Mouse (Mus musculus) midbrain, embryonic 14.5 days (tissue): ENCODE data around the gene Ip6k1. TPM values are rescaled to one million over a fixed set of nuclear protein-coding genes. Genes with fewer than 3 reads are reported as not detected.

Experiments
- ATAC-seq: fragments of 200-750 bp; cut with Nextera tagmentation; 2 replicates; pipeline ENCODE4 v1.8.0; 2017; ENCODE audit warnings: moderate number of reproducible peaks, moderate library complexity; ENCODE audit not compliant: low FRiP score, low TSS enrichment
- DNase-seq: peaks from one replicate; pipeline ENCODE4 v3.0.0-alpha.2; 2015
- H3K27ac ChIP-seq: fragments of 300-500 bp; sonication (generic); replicated peaks from 2 replicates; pipeline ENCODE4 v1.5.1; 2014; ENCODE audit warnings: mild to moderate bottlenecking, low read depth, low read length, moderate library complexity
- H3K27me3 ChIP-seq: fragments of 300-500 bp; sonication (generic); 2 replicates; pipeline ENCODE4 v1.6.1; 2014; ENCODE audit warnings: low read length, control low read depth, mixed read lengths; ENCODE audit not compliant: control insufficient read depth, insufficient read depth
- H3K36me3 ChIP-seq: fragments of 300-500 bp; sonication (generic); 2 replicates; pipeline ENCODE4 v1.6.1; 2014; ENCODE audit warnings: low read length, control low read depth; ENCODE audit not compliant: control insufficient read depth, insufficient read depth
- H3K4me1 ChIP-seq: fragments of 300-500 bp; sonication (generic); 2 replicates; pipeline ENCODE4 v1.6.1; 2014; ENCODE audit warnings: mild to moderate bottlenecking, antibody characterized with exemption, low read length, control low read depth; ENCODE audit not compliant: control insufficient read depth, insufficient read depth
- H3K4me2 ChIP-seq: fragments of 300-500 bp; sonication (generic); 2 replicates; pipeline ENCODE4 v1.6.1; 2014; ENCODE audit warnings: mild to moderate bottlenecking, low read length, moderate library complexity
- H3K4me3 ChIP-seq: fragments of 300-500 bp; sonication (generic); replicated peaks from 2 replicates; pipeline ENCODE4 v1.5.1; 2014; ENCODE audit warnings: low read depth, low read length
- H3K9ac ChIP-seq: fragments of 300-500 bp; sonication (generic); replicated peaks from 2 replicates; pipeline ENCODE4 v1.6.1; 2014; ENCODE audit warnings: mild to moderate bottlenecking, low read length, moderate library complexity
- H3K9me3 ChIP-seq: fragments of 300-500 bp; sonication (generic); 2 replicates; pipeline ENCODE4 v1.6.1; 2016; ENCODE audit warnings: low read length, control low read depth, mixed read lengths; ENCODE audit not compliant: control insufficient read depth
- WGBS: fragments of 180-500 bp; shearing (Covaris S2); extraction: QIAGEN DNeasy Blood & Tissue Kit; methylation state at CpG from one replicate; pipeline ENCODE4 v1.1.7; 2014; 5-methylcytosine and 5-hydroxymethylcytosine counted together
- polyA plus RNA-seq: library from polyadenylated mRNA; unstranded; fragments of >200 nt; fragmentation: Nextera tagmentation; extraction: Ambion mirVana; gene quantifications from 2 replicates; pipeline ENCODE4 v1.2.1, GENCODE M21; 2014

Gene Ip6k1
- polyA plus RNA-seq, 1 experiment from 2014 or later, result 61.1 TPM

- Histone ChIP-seq H3K4me2 (no peak within 1 kb of the TSS), H3K36me3 (0 out of 2 replicates have a peak, but pooled peaks cover 2% of the 10 kb centered on the region), H3K9me3 (no peaks in the 10 kb centered on the region), H3K4me3 (no peak within 1 kb of the TSS), H3K27ac (no peak within 1 kb of the TSS), H3K4me1 (no peaks in the 10 kb centered on the region), H3K27me3 (no peaks in the 10 kb centered on the region), H3K9ac (no peak within 1 kb of the TSS)
- DNase-seq (no peak), ATAC-seq (no peak)
- WGBS, result 78% methylated on average over 12 of the region's 12 CpGs
Observed at GRCm38 (mm10) chr9:107975399-107976386, 26.6 kb upstream of the Ip6k1 start, which contains the start of gene Uba7. TSS of gene Uba7 (plus strand) at chr9:107975505.

- WGBS, result 91% methylated on average over 12 of the region's 12 CpGs
- H3K27ac ChIP-seq, result no peak overlapping the region
- no peaks in the 10 kb centered on the region for H3K4me1 ChIP-seq
- H3K4me2 ChIP-seq, result no peak overlapping the region
- peaks cover under 1% of the 10 kb centered on the region; the same call in 1 of the 2 replicates for H3K27me3 ChIP-seq
- H3K4me3 ChIP-seq, result no peak overlapping the region
- no peak for DNase-seq
- H3K9me3 ChIP-seq, result no peaks in the 10 kb centered on the region
- no peak for ATAC-seq
- H3K36me3 ChIP-seq, result no peaks in the 10 kb centered on the region
- no peak overlapping the region for H3K9ac ChIP-seq
Observed at GRCm38 (mm10) chr9:107978815-107979214, 23.5 kb upstream of the Ip6k1 start.

GRCm38 (mm10) chr9:107981684-107982605 is 20.4 kb upstream of the Ip6k1 start:
- Histone ChIP-seq H3K9me3 (no peaks in the 10 kb centered on the region), H3K4me3 (no peak overlapping the region), H3K36me3 (no peaks in the 10 kb centered on the region), H3K27ac (peak overlapping the region; percentile 65), H3K4me1 (0 out of 2 replicates have a peak, but pooled peaks cover 8% of the 10 kb centered on the region), H3K9ac (no peak overlapping the region; the same call in 1 of the 2 replicates), H3K4me2 (no peak overlapping the region), H3K27me3 (peaks cover 13% of the 10 kb centered on the region; the same call in 1 of the 2 replicates)
- ATAC-seq, result no peak
- no peak for DNase-seq
- WGBS, result 67% methylated on average over 7 of the region's 7 CpGs

GRCm38 (mm10) chr9:107982681-107983346 is 19.5 kb upstream of the Ip6k1 start, which contains the start of gene Gm20661:
TSS of gene Gm20661 (plus strand) at chr9:107983058.
- DNase-seq (peak; percentile 47), ATAC-seq (no peak)
- Histone ChIP-seq H3K4me3 (no peak within 1 kb of the TSS), H3K36me3 (no peaks in the 10 kb centered on the region), H3K27ac (peak within 1 kb of the TSS; percentile 65), H3K4me2 (peak within 1 kb of the TSS; percentile 75), H3K9me3 (no peaks in the 10 kb centered on the region), H3K9ac (no peak within 1 kb of the TSS; the same call in 1 of the 2 replicates), H3K4me1 (0 out of 2 replicates have a peak, but pooled peaks cover 8% of the 10 kb centered on the region), H3K27me3 (peaks cover 13% of the 10 kb centered on the region; the same call in 1 of the 2 replicates)
- 59% methylated on average over 14 of the region's 14 CpGs for WGBS

- peaks cover 13% of the 10 kb centered on the region; the same call in 1 of the 2 replicates for H3K27me3 ChIP-seq
- WGBS, result 52% methylated on average over 4 of the region's 4 CpGs
- no peak overlapping the region; the same call in 1 of the 2 replicates for H3K9ac ChIP-seq
- H3K4me1 ChIP-seq, result 0 out of 2 replicates have a peak, but pooled peaks cover 8% of the 10 kb centered on the region
- no peaks in the 10 kb centered on the region for H3K36me3 ChIP-seq
- H3K9me3 ChIP-seq, result no peaks in the 10 kb centered on the region
- peak overlapping the region; percentile 65 for H3K27ac ChIP-seq
- ATAC-seq (no peak), DNase-seq (peak; percentile 37)
- no peak overlapping the region for H3K4me3 ChIP-seq
- H3K4me2 ChIP-seq, result peak overlapping the region; percentile 75
Observed at GRCm38 (mm10) chr9:107983421-107983890, 18.8 kb upstream of the Ip6k1 start.

- no peak overlapping the region for H3K27ac ChIP-seq
- no peak for DNase-seq
- H3K27me3 ChIP-seq, result peaks cover 13% of the 10 kb centered on the region; the same call in 1 of the 2 replicates
- ATAC-seq, result no peak
- no peaks in the 10 kb centered on the region for H3K36me3 ChIP-seq
- 80% methylated on average over 19 of the region's 19 CpGs for WGBS
- 0 out of 2 replicates have a peak, but pooled peaks cover 8% of the 10 kb centered on the region for H3K4me1 ChIP-seq
- H3K4me2 ChIP-seq, result peak overlapping the region; percentile 75
- peak overlapping the region; percentile 54 for H3K4me3 ChIP-seq
- no peaks in the 10 kb centered on the region for H3K9me3 ChIP-seq
- H3K9ac ChIP-seq, result no peak overlapping the region
Observed at GRCm38 (mm10) chr9:107984052-107984753, 18.1 kb upstream of the Ip6k1 start.

- Histone ChIP-seq H3K4me3 (peak overlapping the region; percentile 54), H3K27me3 (peaks cover 13% of the 10 kb centered on the region; the same call in 1 of the 2 replicates), H3K4me2 (peak overlapping the region; percentile 75), H3K4me1 (0 out of 2 replicates have a peak, but pooled peaks cover 8% of the 10 kb centered on the region), H3K9me3 (no peaks in the 10 kb centered on the region), H3K36me3 (no peaks in the 10 kb centered on the region), H3K9ac (0 out of 2 replicates have a peak overlapping the region, but pooled peaks have one; percentile 62), H3K27ac (no peak overlapping the region)
- WGBS, result 79% methylated on average over 9 of the region's 9 CpGs
- no peak for ATAC-seq
- no peak for DNase-seq
Observed at GRCm38 (mm10) chr9:107984754-107985055, 17.6 kb upstream of the Ip6k1 start.
